Mouse (Mus musculus) Patski (cell line): ENCODE results near the gene Pgm3. TPM values are rescaled to one million over a fixed set of nuclear protein-coding genes. Genes with fewer than 3 reads are reported as not detected.

Experiments used
- ATAC-seq: fragments of 100-300 bp; one replicate; pipeline ENCODE4 v1.8.0; 2021
- CTCF ChIA-PET: fragments of 350-600 bp; sonication (Branson Sonifier 250); formaldehyde crosslinking; loops from one replicate; lab custom pipeline; 2022; ENCODE audit warnings: inconsistent platforms; lab: Charles Lee
- POLR2A ChIA-PET: fragments of 350-600 bp; sonication (Branson Sonifier 250); formaldehyde crosslinking; loops from one replicate; lab custom pipeline; 2022; ENCODE audit warnings: antibody characterized with exemption, inconsistent platforms; lab: Charles Lee
- DNase-seq: peaks from one replicate; pipeline ENCODE4 v3.0.0-alpha.2; 2011; ENCODE audit warnings: low read depth, low spot score
- H3K27me3 ChIP-seq: fragments of 371-371 bp; one replicate; pipeline ENCODE4 v1.5.1; 2021
- CTCF ChIP-seq: fragments of 100-300 bp; IDR thresholded peaks from one replicate; pipeline ENCODE4 v1.5.1; 2021
- in situ Hi-C: fragments of 300-500 bp; cut with MboI; formaldehyde crosslinking; loops from 3 replicates; pipeline ENCODE4 v1.11.1; 2018; ENCODE audit warnings: low pct_unique_long_range_greater_than_20kb, mixed read lengths
- polyA plus RNA-seq: library from polyadenylated mRNA; unstranded; gene quantifications from one replicate; pipeline ENCODE4 v1.2.3, GENCODE M21; 2021

The Pgm3 gene
- polyA plus RNA-seq, 1 experiment from 2014 or later, result 27.6 TPM

GRCm38 (mm10) chr9:86570261-86570890, 1.3 kb downstream of the Pgm3 start:
- no peak for ATAC-seq
- in situ Hi-C loops, result loop anchor here (5.0 kb wide), 1 partner anchor 103 kb away; the partner anchor contains the start of gene Dop1a
- TF ChIP-seq CTCF, result no peak
- no peak for DNase-seq
- H3K27me3 ChIP-seq, result no peaks in the 10 kb centered on the region
- ChIA-PET CTCF (interaction anchor here (0.7 to 1.4 kb wide), 3 partner anchors 11 to 105 kb away, joined by 3 to 5 read pairs (median 5); partner anchors contain the start of gene Ube2cbp), POLR2A (no interaction called here)

GRCm38 (mm10) chr9:86569314-86569910, 2.2 kb downstream of the Pgm3 start:
- ChIA-PET POLR2A (no interaction called here), CTCF (no interaction called here)
- no peak for ATAC-seq
- DNase-seq, result no peak
- no peak for TF ChIP-seq CTCF
- no peaks in the 10 kb centered on the region for H3K27me3 ChIP-seq
- in situ Hi-C loops, result no loop called here

GRCm38 (mm10) chr9:86560543-86560942, 11.1 kb downstream of the Pgm3 start:
- peak; percentile 91 for ATAC-seq
- in situ Hi-C loops, result no loop called here
- DNase-seq, result peak; percentile 44
- CTCF ChIA-PET, result no interaction called here
- POLR2A ChIA-PET, result no interaction called here
- TF ChIP-seq CTCF, result no peak
- H3K27me3 ChIP-seq, result no peaks in the 10 kb centered on the region

GRCm38 (mm10) chr9:86554641-86555040, 17.0 kb downstream of the Pgm3 start:
- no peak for ATAC-seq

GRCm38 (mm10) chr9:86553886-86554285, 17.8 kb downstream of the Pgm3 start:
- no peak for ATAC-seq

More at GRCm38 (mm10) chr9:86554641-86555040, 17.0 kb downstream of the Pgm3 start:
- in situ Hi-C loops, result no loop called here
- ChIA-PET CTCF (no interaction called here), POLR2A (no interaction called here)
- no peak for TF ChIP-seq CTCF
- no peaks in the 10 kb centered on the region for H3K27me3 ChIP-seq
- DNase-seq, result no peak

GRCm38 (mm10) chr9:86550717-86551116, 20.9 kb downstream of the Pgm3 start:
- no peak for TF ChIP-seq CTCF
- in situ Hi-C loops, result no loop called here
- DNase-seq (no peak), ATAC-seq (no peak)
- ChIA-PET POLR2A (no interaction called here), CTCF (interaction anchor here (1.4 kb wide), 1 partner anchor 40 kb away, joined by 3 read pairs; no protein-coding TSS in a partner anchor)
- no peaks in the 10 kb centered on the region for H3K27me3 ChIP-seq

More at GRCm38 (mm10) chr9:86553886-86554285, 17.8 kb downstream of the Pgm3 start:
- POLR2A ChIA-PET, result no interaction called here
- no peak for TF ChIP-seq CTCF
- no peaks in the 10 kb centered on the region for H3K27me3 ChIP-seq
- in situ Hi-C loops, result no loop called here
- CTCF ChIA-PET, result no interaction called here
- no peak for DNase-seq

GRCm38 (mm10) chr9:86549637-86550162, 21.9 kb downstream of the Pgm3 start:
- in situ Hi-C loops, result no loop called here
- ChIA-PET POLR2A (no interaction called here), CTCF (interaction anchor here (1.4 kb wide), 1 partner anchor 39 kb away, joined by 3 read pairs; no protein-coding TSS in a partner anchor)
- no peaks in the 10 kb centered on the region for H3K27me3 ChIP-seq
- ATAC-seq (no peak), DNase-seq (no peak)
- no peak for TF ChIP-seq CTCF

- TF ChIP-seq CTCF, result no peak
- POLR2A ChIA-PET, result no interaction called here
- ATAC-seq, result no peak
Observed at GRCm38 (mm10) chr9:86544559-86544958, 27.1 kb downstream of the Pgm3 start.

GRCm38 (mm10) chr9:86543451-86543850, 28.2 kb downstream of the Pgm3 start:
- no peak for TF ChIP-seq CTCF
- DNase-seq (no peak), ATAC-seq (no peak)
- H3K27me3 ChIP-seq, result no peaks in the 10 kb centered on the region
- CTCF ChIA-PET, result interaction anchor here (1.5 to 2.3 kb wide), 5 partner anchors 14 to 203 kb away, joined by 4 to 7 read pairs (median 6); partner anchors contain the start of gene Dop1a
- POLR2A ChIA-PET, result interaction anchor here (0.6 kb wide), 1 partner anchor 16 kb away, joined by 3 read pairs; no protein-coding TSS in a partner anchor
- in situ Hi-C loops, result no loop called here

More at GRCm38 (mm10) chr9:86544559-86544958, 27.1 kb downstream of the Pgm3 start:
- no peak for DNase-seq
- CTCF ChIA-PET, result interaction anchor here (1.0 to 2.3 kb wide), 4 partner anchors 13 to 77 kb away, joined by 3 to 6 read pairs (median 4); partner anchors contain the start of gene Dop1a
- in situ Hi-C loops, result no loop called here
- no peaks in the 10 kb centered on the region for H3K27me3 ChIP-seq

GRCm38 (mm10) chr9:86534071-86534470, 37.6 kb downstream of the Pgm3 start:
- DNase-seq (no peak), ATAC-seq (no peak)
- in situ Hi-C loops, result no loop called here
- ChIA-PET POLR2A (interaction anchor here (1.2 kb wide), 1 partner anchor 1757 kb away, joined by 4 read pairs; no protein-coding TSS in a partner anchor), CTCF (interaction anchor here (1.4 kb wide), 1 partner anchor 13 kb away, joined by 4 read pairs; no protein-coding TSS in a partner anchor)
- no peaks in the 10 kb centered on the region for H3K27me3 ChIP-seq
- no peak for TF ChIP-seq CTCF
